Mouse (Mus musculus) CH12.LX (cell line): ENCODE measurements at regions not wholly inside any gene's neighbourhood (a gene's known extent, or its start where the extent isn't known, plus 50 kb on each side); places are given as distances from the start of the nearest gene placed in this dataset.

Experiments
- BHLHE40 ChIP-seq: IDR thresholded peaks from 2 replicates; pipeline ENCODE4 v1.6.1; 2011; ENCODE audit warnings: mild to moderate bottlenecking, low read depth, low read length, improper control_type of control experiment
- CTCF ChIP-seq, 2 experiments: IDR thresholded peaks in 1 of 2; conservative IDR thresholded peaks in 1 of 2; 2 replicates each; pipeline ENCODE4 v1.5.1; 2011 to 2012; ENCODE audit warnings: low read depth in 2 of 2, low read length in 2 of 2, improper control_type of control experiment in 1 of 2, inconsistent platforms in 1 of 2, mild to moderate bottlenecking in 1 of 2, moderate library complexity in 1 of 2
- EP300 ChIP-seq: IDR thresholded peaks from 2 replicates; pipeline ENCODE4 v1.6.1; 2011; ENCODE audit warnings: low read length, improper control_type of control experiment
- ETS1 ChIP-seq: conservative IDR thresholded peaks from 2 replicates; pipeline ENCODE4 v1.6.1; 2012; ENCODE audit warnings: low read depth, mild to moderate bottlenecking, inconsistent platforms, low read length, improper control_type of control experiment, moderate library complexity
- JUN ChIP-seq: IDR thresholded peaks from 2 replicates; pipeline ENCODE4 v1.6.1; 2011; ENCODE audit warnings: low read depth, mild to moderate bottlenecking, low read length, improper control_type of control experiment, moderate library complexity; ENCODE audit not compliant: insufficient read depth
- MAFK ChIP-seq: IDR thresholded peaks from 2 replicates; pipeline ENCODE4 v1.6.1; 2011; ENCODE audit warnings: low read length, improper control_type of control experiment; ENCODE audit not compliant: insufficient replicate concordance
- MAX ChIP-seq: IDR thresholded peaks from 2 replicates; pipeline ENCODE4 v1.6.1; 2011; ENCODE audit warnings: low read length, improper control_type of control experiment
- POLR2A ChIP-seq: IDR thresholded peaks from 2 replicates; pipeline ENCODE4 v1.6.1; 2011; ENCODE audit warnings: low read depth, mild to moderate bottlenecking, improper control_type of control experiment, low read length
- SIN3A ChIP-seq: IDR thresholded peaks from 2 replicates; pipeline ENCODE4 v1.6.1; 2012; ENCODE audit warnings: low read length, improper control_type of control experiment, inconsistent platforms
- ZC3H11A ChIP-seq: IDR thresholded peaks from 2 replicates; pipeline ENCODE4 v1.6.1; 2012; ENCODE audit warnings: low read depth, mild to moderate bottlenecking, inconsistent platforms, low read length, improper control_type of control experiment

- TF ChIP-seq POLR2A (no peak), MAX (no peak), ETS1 (no peak), CTCF (conservative IDR thresholded peaks at IDR 0.05 in 1 of 2, IDR thresholded peaks at IDR 0.05 in 1 of 2; ENCODE audit: low read depth in 2 of 2, low read length in 2 of 2) (no peak), EP300 (no peak), BHLHE40 (no peak), SIN3A (no peak), JUN (no peak), MAFK (no peak), ZC3H11A (no peak)
Measured at GRCm38 (mm10) chr7:83432843-83433242, 151.9 kb upstream of the Tmc3 start.
